Mouse (Mus musculus): ENCODE data around the gene Ppp1ca. TPM values are rescaled to one million over a fixed set of nuclear protein-coding genes. Genes with fewer than 3 reads are reported as not detected.

Ppp1ca gene
- polyA plus RNA-seq, 1 experiment from 2014 or later: 1,120 TPM

DNA sequence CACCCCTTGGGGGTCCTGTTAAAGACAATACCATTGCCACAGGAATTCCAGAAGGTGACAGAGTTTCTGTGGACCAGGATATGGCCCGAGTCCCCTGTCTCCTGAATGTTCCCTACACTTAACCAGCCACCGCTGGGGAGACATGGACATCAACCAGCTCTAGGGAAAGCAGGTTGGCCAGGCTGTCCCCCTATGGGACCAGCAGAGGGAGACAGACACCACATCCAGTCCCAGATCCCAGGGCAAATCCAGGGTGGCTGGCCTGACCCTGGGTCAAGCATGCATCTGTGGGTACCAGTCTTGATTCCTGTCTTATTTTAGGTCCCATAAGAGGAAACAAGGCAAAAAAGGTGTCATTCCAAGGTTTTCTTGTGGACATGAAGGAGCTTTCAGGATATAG is 15.1 kb downstream of the Ppp1ca start:
- Histone ChIP-seq H3K4me2 (replicated peaks; ENCODE audit: low read depth, low read length) (no peak overlapping the region), H3K9me3 (ENCODE audit: low read length) (no peaks in the 10 kb centered on the region), H3K27ac (ENCODE audit: low read length) (no peak overlapping the region), H3K27me3 (ENCODE audit: insufficient read depth, low read length) (peaks cover 3% of the 10 kb centered on the region; the same call in 1 of the 2 replicates), H3K36me3 (ENCODE audit: insufficient read depth, low read length) (no peaks in the 10 kb centered on the region), H3K4me1 (ENCODE audit: insufficient read depth, low read length) (peaks cover 16% of the 10 kb centered on the region), H3K9ac (replicated peaks; ENCODE audit: low read length) (no peak overlapping the region), H3K4me3 (ENCODE audit: low read length) (no peak overlapping the region)
- 2% methylated on average over 2 of the region's 2 CpGs for WGBS
- peak; percentile 78 for ATAC-seq (ENCODE audit: low FRiP score, low TSS enrichment)

DNA sequence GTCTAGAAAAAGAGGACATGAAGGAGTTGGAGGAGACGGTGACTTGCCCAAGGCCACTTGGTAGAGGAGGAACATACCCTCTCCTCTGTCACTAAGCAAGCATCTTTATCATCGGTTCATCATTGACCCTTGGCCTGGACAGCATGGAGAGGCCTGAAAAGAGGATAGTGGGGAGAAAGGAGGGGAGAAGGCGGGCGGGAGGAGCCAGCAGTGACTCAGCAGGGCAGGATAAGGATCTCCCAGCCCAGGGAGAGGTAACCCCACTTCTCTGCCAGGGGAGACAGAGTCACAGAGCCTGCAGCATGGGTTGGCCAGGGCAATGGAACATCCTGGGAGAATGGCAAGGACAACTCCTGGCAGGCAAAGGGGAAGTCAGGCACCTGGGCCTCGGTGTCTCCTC is 16.7 kb downstream of the Ppp1ca start:
- ATAC-seq (ENCODE audit: low FRiP score, low TSS enrichment): no peak
- H3K36me3 ChIP-seq (ENCODE audit: insufficient read depth, low read length): no peaks in the 10 kb centered on the region
- no peak overlapping the region for H3K9ac ChIP-seq (replicated peaks; ENCODE audit: low read length)
- no peak overlapping the region for H3K4me3 ChIP-seq (ENCODE audit: low read length)
- no peak overlapping the region for H3K4me2 ChIP-seq (replicated peaks; ENCODE audit: low read depth, low read length)
- peaks cover 23% of the 10 kb centered on the region for H3K4me1 ChIP-seq (ENCODE audit: insufficient read depth, low read length)
- peaks cover 3% of the 10 kb centered on the region; the same call in 1 of the 2 replicates for H3K27me3 ChIP-seq (ENCODE audit: insufficient read depth, low read length)
- 77% methylated on average over 5 of the region's 5 CpGs for WGBS
- H3K9me3 ChIP-seq (ENCODE audit: low read length): no peaks in the 10 kb centered on the region
- H3K27ac ChIP-seq (ENCODE audit: low read length): no peak overlapping the region

DNA sequence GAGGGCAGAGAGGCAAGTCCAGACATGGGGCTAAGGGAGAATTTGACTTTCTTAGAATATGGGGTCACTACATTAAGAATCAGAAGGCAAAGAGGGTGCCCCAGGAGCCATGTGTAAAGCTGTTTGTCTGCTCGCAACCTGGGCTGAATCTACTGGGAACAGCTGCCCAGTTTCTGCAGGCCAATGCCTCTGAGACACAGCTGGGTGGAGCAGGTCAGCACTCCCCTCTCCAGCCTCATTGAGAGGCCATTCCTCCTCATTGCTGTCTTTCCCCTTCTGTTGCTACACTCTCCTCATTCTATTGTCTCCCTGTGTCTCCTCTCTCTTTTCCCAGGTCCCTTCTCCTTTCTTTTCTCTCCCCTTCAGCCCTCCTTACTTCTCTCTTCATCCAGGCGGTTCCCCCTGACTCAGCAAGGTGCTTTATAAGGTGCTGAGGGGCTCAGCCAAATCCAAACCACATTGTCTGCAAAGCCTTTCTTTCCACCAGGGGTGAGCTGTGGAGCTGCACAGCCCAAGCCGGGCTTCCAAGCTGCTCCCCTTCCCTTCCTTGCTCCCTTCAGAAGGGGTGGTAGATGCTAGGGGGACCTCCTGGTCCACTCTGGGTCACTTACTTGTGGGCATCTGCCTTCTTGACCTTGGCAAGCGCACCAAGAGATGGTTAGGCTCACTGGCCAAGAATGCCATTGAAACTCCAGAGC is 20.2 kb downstream of the Ppp1ca start:
- WGBS: 46% methylated on average over 4 of the region's 4 CpGs
- H3K36me3 ChIP-seq (ENCODE audit: insufficient read depth, low read length): no peaks in the 10 kb centered on the region
- ATAC-seq (ENCODE audit: low FRiP score, low TSS enrichment): no peak
- 0 out of 2 replicates have a peak overlapping the region, but pooled peaks have one; percentile 10 for H3K4me2 ChIP-seq (replicated peaks; ENCODE audit: low read depth, low read length)
- peaks cover 44% of the 10 kb centered on the region for H3K4me1 ChIP-seq (ENCODE audit: insufficient read depth, low read length)
- no peaks in the 10 kb centered on the region for H3K27me3 ChIP-seq (ENCODE audit: insufficient read depth, low read length)
- no peaks in the 10 kb centered on the region for H3K9me3 ChIP-seq (ENCODE audit: low read length)
- H3K27ac ChIP-seq (ENCODE audit: low read length): no peak overlapping the region
- no peak overlapping the region for H3K4me3 ChIP-seq (ENCODE audit: low read length)
- H3K9ac ChIP-seq (replicated peaks; ENCODE audit: low read length): no peak overlapping the region

DNA sequence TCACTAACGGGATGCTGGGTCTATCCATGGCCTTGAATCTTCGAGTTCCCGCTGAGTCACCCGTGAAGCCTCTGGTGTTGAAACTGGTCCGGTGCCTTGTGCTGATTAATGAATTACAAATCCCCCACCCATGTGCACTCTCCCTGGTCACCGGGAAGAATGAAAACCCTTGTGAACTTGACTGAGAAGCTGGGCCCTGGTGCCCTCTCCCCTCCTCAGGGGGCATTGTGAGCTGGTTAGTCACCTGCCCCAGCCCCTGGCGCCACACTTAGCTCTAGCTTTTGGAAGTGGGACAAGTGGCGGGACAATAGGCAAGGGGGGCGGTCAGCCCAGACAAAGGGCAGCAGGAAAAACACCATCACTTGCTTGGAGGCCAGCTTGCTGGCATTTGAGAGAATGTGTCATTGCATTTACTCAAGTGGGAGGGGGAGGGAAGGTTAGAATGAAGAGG is 21.7 kb downstream of the Ppp1ca start:
- H3K4me2 ChIP-seq (replicated peaks; ENCODE audit: low read depth, low read length): peak overlapping the region; percentile 91
- H3K9ac ChIP-seq (replicated peaks; ENCODE audit: low read length): peak overlapping the region; percentile 98
- H3K36me3 ChIP-seq (ENCODE audit: insufficient read depth, low read length): no peaks in the 10 kb centered on the region
- peak; percentile 46 for ATAC-seq (ENCODE audit: low FRiP score, low TSS enrichment)
- WGBS: 9% methylated on average over 9 of the region's 9 CpGs
- no peaks in the 10 kb centered on the region for H3K9me3 ChIP-seq (ENCODE audit: low read length)
- no peaks in the 10 kb centered on the region for H3K27me3 ChIP-seq (ENCODE audit: insufficient read depth, low read length)
- peak overlapping the region; percentile 97 for H3K27ac ChIP-seq (ENCODE audit: low read length)
- peaks cover 55% of the 10 kb centered on the region for H3K4me1 ChIP-seq (ENCODE audit: insufficient read depth, low read length)
- peak overlapping the region; percentile 83 for H3K4me3 ChIP-seq (ENCODE audit: low read length)

DNA sequence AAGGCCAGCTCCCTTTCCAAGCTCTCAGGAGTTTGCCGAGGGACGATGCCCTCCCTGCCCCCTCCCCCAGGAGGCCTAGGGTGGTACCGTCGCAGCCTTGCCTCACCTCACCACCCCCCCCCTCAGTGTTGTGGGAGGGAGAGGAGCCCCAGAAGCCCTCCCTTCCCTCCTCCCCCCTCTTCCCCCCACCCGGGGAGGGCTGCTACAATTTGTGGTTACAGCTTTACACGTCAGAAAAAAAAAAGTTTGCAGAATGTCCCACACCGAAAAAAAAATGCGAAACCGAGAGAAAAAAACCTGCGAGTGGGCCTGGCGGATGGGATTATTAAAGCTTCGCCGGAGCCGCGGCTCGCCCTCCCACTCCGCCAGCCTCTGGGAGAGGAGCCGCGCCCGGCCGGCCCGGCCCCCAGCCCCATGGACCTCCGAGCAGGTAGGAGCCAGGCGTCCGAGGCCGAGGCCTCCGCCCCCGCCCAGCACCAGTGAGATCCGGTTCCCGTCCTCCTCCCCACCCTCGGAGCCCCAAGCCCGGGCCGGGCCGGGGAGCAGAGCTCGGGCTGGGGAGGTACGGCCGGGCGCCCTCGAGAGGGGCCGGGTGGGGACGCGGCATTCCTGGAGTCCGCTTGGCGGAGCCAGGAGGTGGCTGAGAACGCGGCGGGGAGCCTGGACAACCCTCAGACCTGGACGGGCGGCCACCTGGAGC is 22.4 kb downstream of the Ppp1ca start, which contains the start of the genes Clcf1 and AC109138.7:
Clcf1 (plus strand) TSS at position 168 of the 700 bp plus-strand sequence.
AC109138.7 (plus strand) TSS at position 287 of the 700 bp plus-strand sequence.
- peaks cover 55% of the 10 kb centered on the region for H3K4me1 ChIP-seq (ENCODE audit: insufficient read depth, low read length)
- peak within 1 kb of the TSS; percentile 91 for H3K4me2 ChIP-seq (replicated peaks; ENCODE audit: low read depth, low read length)
- H3K27me3 ChIP-seq (ENCODE audit: insufficient read depth, low read length): no peaks in the 10 kb centered on the region
- H3K27ac ChIP-seq (ENCODE audit: low read length): peak within 1 kb of the TSS; percentile 97
- WGBS: under 1% methylated on average over 47 of the region's 49 CpGs
- H3K4me3 ChIP-seq (ENCODE audit: low read length): peak within 1 kb of the TSS; percentile 83
- no peaks in the 10 kb centered on the region for H3K36me3 ChIP-seq (ENCODE audit: insufficient read depth, low read length)
- H3K9me3 ChIP-seq (ENCODE audit: low read length): no peaks in the 10 kb centered on the region
- peak within 1 kb of the TSS; percentile 98 for H3K9ac ChIP-seq (replicated peaks; ENCODE audit: low read length)
- ATAC-seq (ENCODE audit: low FRiP score, low TSS enrichment): peak; percentile 60

DNA sequence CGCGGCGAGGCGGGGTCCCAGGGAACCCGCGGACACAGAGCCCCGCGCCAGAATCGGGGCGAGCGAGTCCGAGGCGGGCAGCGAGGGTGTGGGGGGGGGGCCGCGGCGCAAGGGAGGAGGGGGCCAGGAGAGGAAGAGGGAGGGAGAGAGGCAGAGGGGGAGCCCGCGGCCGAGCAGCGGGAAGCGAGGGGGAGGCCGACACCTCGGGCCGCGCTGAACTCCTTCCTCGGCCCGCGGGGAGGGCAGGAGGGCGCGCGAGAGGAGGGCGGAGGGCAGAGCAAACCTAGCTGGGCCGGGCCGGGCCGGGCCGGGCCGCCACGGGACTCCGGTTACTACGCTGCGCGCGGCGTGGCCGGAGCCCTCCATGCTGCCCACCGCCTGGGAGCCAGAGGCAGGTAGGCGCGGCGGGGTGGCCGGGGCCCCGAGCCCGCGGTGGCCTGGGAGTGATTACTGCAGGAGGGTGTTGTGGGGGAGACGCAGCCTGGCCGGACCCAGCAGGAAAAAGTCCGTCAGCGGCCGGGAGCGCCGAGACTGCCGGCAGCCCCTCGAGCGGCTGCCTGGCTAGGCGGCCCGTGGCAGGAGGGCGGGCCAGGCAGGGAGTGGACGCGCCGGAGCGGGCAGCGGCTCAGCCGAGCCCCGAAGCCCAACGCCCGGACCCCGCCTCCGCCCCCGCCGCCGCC is 23.0 kb downstream of the Ppp1ca start:
- Histone ChIP-seq H3K4me1 (ENCODE audit: insufficient read depth, low read length) (peaks cover 56% of the 10 kb centered on the region), H3K4me2 (replicated peaks; ENCODE audit: low read depth, low read length) (peak overlapping the region; percentile 91), H3K27ac (ENCODE audit: low read length) (peak overlapping the region; percentile 97), H3K27me3 (ENCODE audit: insufficient read depth, low read length) (no peaks in the 10 kb centered on the region), H3K4me3 (ENCODE audit: low read length) (peak overlapping the region; percentile 83), H3K9me3 (ENCODE audit: low read length) (no peaks in the 10 kb centered on the region), H3K36me3 (ENCODE audit: insufficient read depth, low read length) (no peaks in the 10 kb centered on the region), H3K9ac (replicated peaks; ENCODE audit: low read length) (peak overlapping the region; percentile 98)
- ATAC-seq (ENCODE audit: low FRiP score, low TSS enrichment): peak; percentile 28
- under 1% methylated on average over 43 of the region's 81 CpGs for WGBS

DNA sequence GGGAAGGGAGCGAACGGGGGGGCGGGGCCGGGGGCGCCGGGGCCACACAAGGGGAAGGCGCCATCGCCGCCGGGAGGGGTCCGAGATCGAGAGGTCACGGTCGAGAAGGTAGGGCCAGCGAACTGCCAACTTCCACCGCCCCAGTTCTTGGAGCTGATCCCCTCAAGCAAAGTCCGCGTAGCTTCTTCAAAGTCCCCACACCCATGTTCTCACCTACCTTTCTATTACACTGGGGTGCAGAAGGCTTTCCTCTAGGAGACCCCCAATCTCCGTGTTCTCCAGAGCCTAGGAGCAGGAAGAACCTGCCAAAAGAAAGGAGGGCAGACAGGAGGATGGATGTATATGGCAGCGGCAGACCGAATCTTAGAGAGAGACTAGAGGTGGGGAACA is 23.6 kb downstream of the Ppp1ca start:
- 0 out of 2 replicates have a peak, but pooled peaks have one; percentile 0 for ATAC-seq (ENCODE audit: low FRiP score, low TSS enrichment)
- 3% methylated on average over 18 of the region's 21 CpGs for WGBS
- H3K4me1 ChIP-seq (ENCODE audit: insufficient read depth, low read length): peaks cover 62% of the 10 kb centered on the region

DNA sequence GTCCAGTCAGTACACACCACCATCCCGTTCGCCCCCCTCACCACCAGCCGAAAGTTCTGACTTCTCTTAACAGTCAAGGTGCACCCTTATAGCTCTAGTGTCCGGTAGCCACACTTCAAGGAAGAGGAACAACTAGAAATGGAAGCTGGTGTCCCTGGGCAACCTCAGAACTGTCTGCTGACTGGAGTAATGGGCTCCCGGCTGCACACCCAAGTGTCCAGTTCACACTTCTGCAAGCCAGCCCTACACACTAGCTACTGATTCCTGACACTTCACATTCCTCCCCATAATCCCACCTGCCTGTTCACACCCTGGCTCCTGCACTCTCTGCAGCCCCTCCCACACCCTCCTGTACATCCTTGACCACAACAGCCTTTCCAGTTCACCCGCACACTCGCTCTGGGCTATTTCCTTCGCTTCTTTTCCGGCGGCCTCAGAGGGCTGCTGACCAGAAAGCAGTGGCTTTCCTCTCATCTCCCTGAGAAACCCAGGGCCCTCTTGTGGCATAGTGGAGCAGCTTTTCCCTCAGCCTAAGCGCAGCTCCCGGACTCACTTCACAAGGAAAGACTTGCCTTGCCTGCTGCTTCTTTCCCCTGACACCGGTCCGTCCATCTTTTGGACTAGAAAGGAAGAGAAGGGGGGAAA is 24.3 kb downstream of the Ppp1ca start:
- Histone ChIP-seq H3K36me3 (ENCODE audit: insufficient read depth, low read length) (no peaks in the 10 kb centered on the region), H3K9me3 (ENCODE audit: low read length) (no peaks in the 10 kb centered on the region), H3K27me3 (ENCODE audit: insufficient read depth, low read length) (no peaks in the 10 kb centered on the region), H3K4me3 (ENCODE audit: low read length) (peak overlapping the region; percentile 83), H3K4me1 (ENCODE audit: insufficient read depth, low read length) (peaks cover 69% of the 10 kb centered on the region), H3K27ac (ENCODE audit: low read length) (peak overlapping the region; percentile 74), H3K9ac (replicated peaks; ENCODE audit: low read length) (peak overlapping the region; percentile 49), H3K4me2 (replicated peaks; ENCODE audit: low read depth, low read length) (peak overlapping the region; percentile 91)
- 13% methylated on average over 14 of the region's 14 CpGs for WGBS
- no peak for ATAC-seq (ENCODE audit: low FRiP score, low TSS enrichment)

More for the DNA sequence above, 23.6 kb downstream of the Ppp1ca start:
- no peaks in the 10 kb centered on the region for H3K9me3 ChIP-seq (ENCODE audit: low read length)
- H3K4me2 ChIP-seq (replicated peaks; ENCODE audit: low read depth, low read length): peak overlapping the region; percentile 91
- H3K27me3 ChIP-seq (ENCODE audit: insufficient read depth, low read length): no peaks in the 10 kb centered on the region
- H3K4me3 ChIP-seq (ENCODE audit: low read length): peak overlapping the region; percentile 83
- peak overlapping the region; percentile 98 for H3K9ac ChIP-seq (replicated peaks; ENCODE audit: low read length)
- H3K27ac ChIP-seq (ENCODE audit: low read length): peak overlapping the region; percentile 97
- no peaks in the 10 kb centered on the region for H3K36me3 ChIP-seq (ENCODE audit: insufficient read depth, low read length)

DNA sequence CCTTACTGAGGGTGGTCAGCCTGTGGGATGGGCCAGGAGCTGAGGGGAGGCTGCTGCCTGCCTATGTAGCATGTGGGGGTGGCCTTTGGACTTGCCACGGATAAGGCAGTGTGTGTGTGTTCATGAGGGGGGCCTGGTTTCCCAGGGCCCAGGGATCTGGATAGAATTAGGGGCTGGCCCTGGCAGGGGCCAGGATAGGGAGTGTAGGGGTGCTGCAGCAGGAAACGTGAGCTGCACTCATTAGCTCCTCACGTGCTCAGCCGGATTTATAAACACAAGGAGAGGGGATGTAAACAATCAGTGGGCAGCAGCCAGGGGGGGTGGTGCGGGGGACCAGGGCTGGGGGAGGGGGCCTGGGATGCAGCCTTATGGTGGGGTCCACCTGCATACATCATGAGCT is 25.3 kb downstream of the Ppp1ca start:
- Histone ChIP-seq H3K4me1 (ENCODE audit: insufficient read depth, low read length) (peaks cover 70% of the 10 kb centered on the region), H3K27ac (ENCODE audit: low read length) (peak overlapping the region; percentile 74), H3K4me3 (ENCODE audit: low read length) (no peak overlapping the region), H3K36me3 (ENCODE audit: insufficient read depth, low read length) (no peaks in the 10 kb centered on the region), H3K9ac (replicated peaks; ENCODE audit: low read length) (peak overlapping the region; percentile 49), H3K9me3 (ENCODE audit: low read length) (no peaks in the 10 kb centered on the region), H3K27me3 (ENCODE audit: insufficient read depth, low read length) (no peaks in the 10 kb centered on the region), H3K4me2 (replicated peaks; ENCODE audit: low read depth, low read length) (peak overlapping the region; percentile 91; the same call in 1 of the 2 replicates)
- no peak for ATAC-seq (ENCODE audit: low FRiP score, low TSS enrichment)
- 18% methylated on average over 5 of the region's 5 CpGs for WGBS

Data from kidney, embryonic 16.5 days (tissue).